Mouse (Mus musculus): ENCODE measurements at regions not wholly inside any gene's neighbourhood (a gene's known extent, or its start where the extent isn't known, plus 50 kb on each side); places are given as distances from the start of the nearest gene placed in this dataset.
"Not testable (repeated sequence)": the region's sequence is repeated elsewhere in the genome, so short reads cannot be mapped to it uniquely, and the experiment has no call there.

GRCm38 (mm10) chr7:118320307-118320706, 76.8 kb upstream of the Smg1 start:
- no peak overlapping the region for H3K9ac ChIP-seq (ENCODE audit: low read depth, low read length)
- no peak for ATAC-seq (replicated peaks; ENCODE audit: insufficient number of reproducible peaks, low FRiP score, low TSS enrichment)

GRCm38 (mm10) chr7:118318432-118319135, 75.1 kb upstream of the Smg1 start:
- no peak overlapping the region for H3K27ac ChIP-seq (ENCODE audit: low read depth, low read length)
- WGBS (ENCODE audit: insufficient replicate concordance) = 64% methylated on average over 12 of the region's 12 CpGs
- no peak overlapping the region for H3K4me2 ChIP-seq
- no peaks in the 10 kb centered on the region for H3K36me3 ChIP-seq (ENCODE audit: control insufficient read depth, insufficient read depth, low read length)
- H3K9ac ChIP-seq (ENCODE audit: low read depth, low read length) = no peak overlapping the region
- H3K9me3 ChIP-seq (replicated peaks; ENCODE audit: control insufficient read depth, low read length) = no peaks in the 10 kb centered on the region
- H3K4me3 ChIP-seq (ENCODE audit: low read depth, low read length) = no peak overlapping the region
- ATAC-seq (replicated peaks; ENCODE audit: insufficient number of reproducible peaks, low FRiP score, low TSS enrichment) = no peak
- H3K27me3 ChIP-seq (ENCODE audit: control insufficient read depth, insufficient read depth, low read length) = no peaks in the 10 kb centered on the region
- no peaks in the 10 kb centered on the region for H3K4me1 ChIP-seq (ENCODE audit: control insufficient read depth, insufficient read depth, low read length)

More at GRCm38 (mm10) chr7:118320307-118320706, 76.8 kb upstream of the Smg1 start:
- H3K36me3 ChIP-seq (ENCODE audit: control insufficient read depth, insufficient read depth, low read length) = no peaks in the 10 kb centered on the region
- H3K4me3 ChIP-seq (ENCODE audit: low read depth, low read length) = no peak overlapping the region
- H3K27ac ChIP-seq (ENCODE audit: low read depth, low read length) = no peak overlapping the region
- H3K27me3 ChIP-seq (ENCODE audit: control insufficient read depth, insufficient read depth, low read length) = no peaks in the 10 kb centered on the region
- H3K4me2 ChIP-seq = no peak overlapping the region
- no peaks in the 10 kb centered on the region for H3K4me1 ChIP-seq (ENCODE audit: control insufficient read depth, insufficient read depth, low read length)
- no peaks in the 10 kb centered on the region for H3K9me3 ChIP-seq (replicated peaks; ENCODE audit: control insufficient read depth, low read length)
- WGBS (ENCODE audit: insufficient replicate concordance) = 56% methylated on average over 4 of the region's 4 CpGs

- not testable (repeated sequence) for ATAC-seq (replicated peaks; ENCODE audit: insufficient number of reproducible peaks, low FRiP score, low TSS enrichment)
- WGBS (ENCODE audit: insufficient replicate concordance) = 59% methylated on average over 10 of the region's 10 CpGs
These were observed 71.4 kb upstream of the Smg1 start for GRCm38 (mm10) chr7:118314886-118315285.

GRCm38 (mm10) chr7:118314228-118314658, 70.8 kb upstream of the Smg1 start:
- H3K9ac ChIP-seq (ENCODE audit: low read depth, low read length) = no peak overlapping the region
- 74% methylated on average over 8 of the region's 8 CpGs for WGBS (ENCODE audit: insufficient replicate concordance)
- no peaks in the 10 kb centered on the region for H3K36me3 ChIP-seq (ENCODE audit: control insufficient read depth, insufficient read depth, low read length)
- H3K4me2 ChIP-seq = no peak overlapping the region
- ATAC-seq (replicated peaks; ENCODE audit: insufficient number of reproducible peaks, low FRiP score, low TSS enrichment) = no peak
- no peak overlapping the region for H3K4me3 ChIP-seq (ENCODE audit: low read depth, low read length)
- H3K9me3 ChIP-seq (replicated peaks; ENCODE audit: control insufficient read depth, low read length) = no peaks in the 10 kb centered on the region
- no peaks in the 10 kb centered on the region for H3K27me3 ChIP-seq (ENCODE audit: control insufficient read depth, insufficient read depth, low read length)
- H3K27ac ChIP-seq (ENCODE audit: low read depth, low read length) = no peak overlapping the region
- H3K4me1 ChIP-seq (ENCODE audit: control insufficient read depth, insufficient read depth, low read length) = no peaks in the 10 kb centered on the region

More at GRCm38 (mm10) chr7:118314886-118315285, 71.4 kb upstream of the Smg1 start:
- not testable (repeated sequence) for H3K27ac ChIP-seq (ENCODE audit: low read depth, low read length); H3K36me3 ChIP-seq (ENCODE audit: control insufficient read depth, insufficient read depth, low read length); H3K4me1 ChIP-seq (ENCODE audit: control insufficient read depth, insufficient read depth, low read length); H3K4me2 ChIP-seq; H3K4me3 ChIP-seq (ENCODE audit: low read depth, low read length); H3K9me3 ChIP-seq (replicated peaks; ENCODE audit: control insufficient read depth, low read length); H3K9ac ChIP-seq (ENCODE audit: low read depth, low read length); H3K27me3 ChIP-seq (ENCODE audit: control insufficient read depth, insufficient read depth, low read length)

GRCm38 (mm10) chr7:118313818-118314217, 70.3 kb upstream of the Smg1 start:
- Histone ChIP-seq H3K4me3 (ENCODE audit: low read depth, low read length) (no peak overlapping the region), H3K27ac (ENCODE audit: low read depth, low read length) (no peak overlapping the region), H3K27me3 (ENCODE audit: control insufficient read depth, insufficient read depth, low read length) (no peaks in the 10 kb centered on the region), H3K36me3 (ENCODE audit: control insufficient read depth, insufficient read depth, low read length) (no peaks in the 10 kb centered on the region), H3K4me2 (no peak overlapping the region), H3K9me3 (replicated peaks; ENCODE audit: control insufficient read depth, low read length) (no peaks in the 10 kb centered on the region), H3K4me1 (ENCODE audit: control insufficient read depth, insufficient read depth, low read length) (no peaks in the 10 kb centered on the region), H3K9ac (ENCODE audit: low read depth, low read length) (no peak overlapping the region)
- no peak for ATAC-seq (replicated peaks; ENCODE audit: insufficient number of reproducible peaks, low FRiP score, low TSS enrichment)
- 66% methylated on average over 8 of the region's 8 CpGs for WGBS (ENCODE audit: insufficient replicate concordance)

- 66% methylated on average over 5 of the region's 5 CpGs for WGBS (ENCODE audit: insufficient replicate concordance)
- no peak for ATAC-seq (replicated peaks; ENCODE audit: insufficient number of reproducible peaks, low FRiP score, low TSS enrichment)
- no peaks in the 10 kb centered on the region for H3K9me3 ChIP-seq (replicated peaks; ENCODE audit: control insufficient read depth, low read length)
These were observed 66.3 kb upstream of the Smg1 start for GRCm38 (mm10) chr7:118309733-118310132.

GRCm38 (mm10) chr7:118308882-118309281, 65.4 kb upstream of the Smg1 start:
- Histone ChIP-seq H3K4me2 (no peak overlapping the region), H3K9me3 (replicated peaks; ENCODE audit: control insufficient read depth, low read length) (no peaks in the 10 kb centered on the region), H3K4me1 (ENCODE audit: control insufficient read depth, insufficient read depth, low read length) (no peaks in the 10 kb centered on the region), H3K4me3 (ENCODE audit: low read depth, low read length) (no peak overlapping the region), H3K36me3 (ENCODE audit: control insufficient read depth, insufficient read depth, low read length) (no peaks in the 10 kb centered on the region), H3K27ac (ENCODE audit: low read depth, low read length) (no peak overlapping the region), H3K27me3 (ENCODE audit: control insufficient read depth, insufficient read depth, low read length) (no peaks in the 10 kb centered on the region), H3K9ac (ENCODE audit: low read depth, low read length) (no peak overlapping the region)
- WGBS (ENCODE audit: insufficient replicate concordance) = 91% methylated on average over 2 of the region's 2 CpGs
- no peak for ATAC-seq (replicated peaks; ENCODE audit: insufficient number of reproducible peaks, low FRiP score, low TSS enrichment)

More at GRCm38 (mm10) chr7:118309733-118310132, 66.3 kb upstream of the Smg1 start:
- Histone ChIP-seq H3K9ac (ENCODE audit: low read depth, low read length) (no peak overlapping the region), H3K36me3 (ENCODE audit: control insufficient read depth, insufficient read depth, low read length) (no peaks in the 10 kb centered on the region), H3K4me2 (no peak overlapping the region), H3K27me3 (ENCODE audit: control insufficient read depth, insufficient read depth, low read length) (no peaks in the 10 kb centered on the region), H3K4me3 (ENCODE audit: low read depth, low read length) (no peak overlapping the region), H3K27ac (ENCODE audit: low read depth, low read length) (no peak overlapping the region), H3K4me1 (ENCODE audit: control insufficient read depth, insufficient read depth, low read length) (no peaks in the 10 kb centered on the region)

GRCm38 (mm10) chr7:118304812-118305211, 61.3 kb upstream of the Smg1 start:
- Histone ChIP-seq H3K9ac (ENCODE audit: low read depth, low read length) (no peak overlapping the region), H3K4me3 (ENCODE audit: low read depth, low read length) (no peak overlapping the region), H3K27me3 (ENCODE audit: control insufficient read depth, insufficient read depth, low read length) (no peaks in the 10 kb centered on the region), H3K36me3 (ENCODE audit: control insufficient read depth, insufficient read depth, low read length) (no peaks in the 10 kb centered on the region), H3K4me2 (no peak overlapping the region), H3K4me1 (ENCODE audit: control insufficient read depth, insufficient read depth, low read length) (no peaks in the 10 kb centered on the region), H3K9me3 (replicated peaks; ENCODE audit: control insufficient read depth, low read length) (no peaks in the 10 kb centered on the region), H3K27ac (ENCODE audit: low read depth, low read length) (no peak overlapping the region)
- WGBS (ENCODE audit: insufficient replicate concordance) = under 1% methylated on average over 8 of the region's 8 CpGs
- ATAC-seq (replicated peaks; ENCODE audit: insufficient number of reproducible peaks, low FRiP score, low TSS enrichment) = 0 out of 2 replicates have a peak, but pooled peaks have one; percentile 35

GRCm38 (mm10) chr7:118304338-118304737, 60.9 kb upstream of the Smg1 start:
- no peaks in the 10 kb centered on the region for H3K9me3 ChIP-seq (replicated peaks; ENCODE audit: control insufficient read depth, low read length)
- H3K27me3 ChIP-seq (ENCODE audit: control insufficient read depth, insufficient read depth, low read length) = no peaks in the 10 kb centered on the region
- no peak overlapping the region for H3K4me2 ChIP-seq
- 58% methylated on average over 2 of the region's 2 CpGs for WGBS (ENCODE audit: insufficient replicate concordance)
- H3K36me3 ChIP-seq (ENCODE audit: control insufficient read depth, insufficient read depth, low read length) = no peaks in the 10 kb centered on the region
- H3K9ac ChIP-seq (ENCODE audit: low read depth, low read length) = no peak overlapping the region
- no peak for ATAC-seq (replicated peaks; ENCODE audit: insufficient number of reproducible peaks, low FRiP score, low TSS enrichment)
- H3K4me3 ChIP-seq (ENCODE audit: low read depth, low read length) = no peak overlapping the region
- H3K27ac ChIP-seq (ENCODE audit: low read depth, low read length) = no peak overlapping the region
- H3K4me1 ChIP-seq (ENCODE audit: control insufficient read depth, insufficient read depth, low read length) = no peaks in the 10 kb centered on the region

Measured in heart, embryonic 11.5 days (tissue).